Mouse (Mus musculus) heart, postnatal 0 days (tissue): ENCODE measurements around the gene Zfp148. TPM values are rescaled to one million over a fixed set of nuclear protein-coding genes. Genes with fewer than 3 reads are reported as not detected.

Experiments used
- ATAC-seq: fragments of 200-750 bp; cut with Nextera tagmentation; 2 replicates; pipeline ENCODE4 v1.8.0; 2017; ENCODE audit warnings: low read depth, moderate number of reproducible peaks, moderate library complexity; ENCODE audit not compliant: insufficient read depth
- DNase-seq: peaks from one replicate; pipeline ENCODE4 v3.0.0-alpha.2; 2016; ENCODE audit warnings: low spot score
- H3K27ac ChIP-seq: fragments of 300-500 bp; sonication (generic); 2 replicates; pipeline ENCODE4 v1.5.1; 2014; ENCODE audit warnings: low read depth, mild to moderate bottlenecking
- H3K27me3 ChIP-seq: fragments of 300-500 bp; sonication (generic); 2 replicates; pipeline ENCODE4 v1.6.1; 2014; ENCODE audit warnings: low read length, mixed read lengths; ENCODE audit not compliant: control insufficient read depth, insufficient read depth
- H3K36me3 ChIP-seq: fragments of 300-500 bp; sonication (generic); replicated peaks from 2 replicates; pipeline ENCODE4 v1.6.1; 2014; ENCODE audit warnings: low read length, mixed read lengths; ENCODE audit not compliant: control insufficient read depth, insufficient read depth
- H3K4me1 ChIP-seq: fragments of 300-500 bp; sonication (generic); 2 replicates; pipeline ENCODE4 v1.6.1; 2014; ENCODE audit warnings: antibody characterized with exemption; ENCODE audit not compliant: control insufficient read depth, insufficient read depth
- H3K4me2 ChIP-seq: fragments of 300-500 bp; sonication (generic); 2 replicates; pipeline ENCODE4 v1.6.1; 2014; ENCODE audit warnings: low read depth, mild to moderate bottlenecking, low read length, moderate library complexity
- H3K4me3 ChIP-seq: fragments of 300-500 bp; sonication (generic); 2 replicates; pipeline ENCODE4 v1.5.1; 2014; ENCODE audit warnings: low read depth, low read length
- H3K9ac ChIP-seq: fragments of 300-500 bp; sonication (generic); replicated peaks from 2 replicates; pipeline ENCODE4 v1.6.1; 2014; ENCODE audit warnings: low read depth, low read length, mixed read lengths
- H3K9me3 ChIP-seq: fragments of 300-500 bp; sonication (generic); replicated peaks from 2 replicates; pipeline ENCODE4 v1.6.1; 2016; ENCODE audit warnings: low read length; ENCODE audit not compliant: control insufficient read depth
- CTCF ChIP-seq: IDR thresholded peaks from 2 replicates; pipeline ENCODE4 v1.5.1; 2016; ENCODE audit warnings: antibody characterized with exemption, control low read depth, low read depth
- EP300 ChIP-seq: IDR thresholded peaks from 2 replicates; pipeline ENCODE4 v1.6.1; 2016; ENCODE audit warnings: antibody characterized with exemption, low read depth
- WGBS: fragments of 180-500 bp; shearing (Covaris S2); extraction: QIAGEN DNeasy Blood & Tissue Kit; methylation state at CpG from one replicate; pipeline ENCODE4 v1.1.7; 2014; 5-methylcytosine and 5-hydroxymethylcytosine counted together
- polyA plus RNA-seq: library from polyadenylated mRNA; unstranded; fragments of >200 nt; fragmentation: Nextera tagmentation; extraction: Ambion mirVana; gene quantifications from 2 replicates; pipeline ENCODE4 v1.2.1, GENCODE M21; 2015
- total RNA-seq: library from RNA; depleted of rRNA; stranded (reverse); fragments of >200 nt; gene quantifications from 2 replicates; pipeline ENCODE4 v1.2.3, GENCODE M21; 2014; ENCODE audit warnings: low replicate concordance

Gene Zfp148
- total and polyA plus RNA-seq, 2 experiments from 2014 or later = 20.7 to 30.3 TPM

- no peak overlapping the region for H3K4me2 ChIP-seq
- H3K27ac ChIP-seq = no peak overlapping the region
- H3K27me3 ChIP-seq = no peaks in the 10 kb centered on the region
- peaks cover 27% of the 10 kb centered on the region for H3K4me1 ChIP-seq
- no peaks in the 10 kb centered on the region for H3K36me3 ChIP-seq
- H3K9ac ChIP-seq = no peak overlapping the region
- DNase-seq (no peak), ATAC-seq (no peak)
- WGBS = 80% methylated on average over 2 of the region's 2 CpGs
- TF ChIP-seq EP300 (no peak), CTCF (no peak)
- H3K4me3 ChIP-seq = no peak overlapping the region
- no peaks in the 10 kb centered on the region for H3K9me3 ChIP-seq
These were observed 29.5 kb downstream of the Zfp148 start for GRCm38 (mm10) chr16:33410151-33410550.

- WGBS = 89% methylated on average over 1 of the region's 1 CpGs
- ATAC-seq = no peak
- no peaks in the 10 kb centered on the region for H3K9me3 ChIP-seq
These were observed 30.0 kb downstream of the Zfp148 start for GRCm38 (mm10) chr16:33410605-33411004.

GRCm38 (mm10) chr16:33414191-33414590 is 33.6 kb downstream of the Zfp148 start:
- DNase-seq (peak; percentile 65), ATAC-seq (peak; percentile 83)
- Histone ChIP-seq H3K36me3 (no peaks in the 10 kb centered on the region), H3K9me3 (no peaks in the 10 kb centered on the region), H3K9ac (peak overlapping the region; percentile 8; the same call in 1 of the 2 replicates), H3K4me1 (peaks cover 40% of the 10 kb centered on the region), H3K27me3 (no peaks in the 10 kb centered on the region), H3K4me2 (peak overlapping the region; percentile 14), H3K4me3 (no peak overlapping the region), H3K27ac (peak overlapping the region; percentile 73)
- 33% methylated on average over 5 of the region's 5 CpGs for WGBS
- TF ChIP-seq EP300 (0 out of 2 replicates have a peak, but pooled peaks have one; percentile 31), CTCF (no peak)

More at GRCm38 (mm10) chr16:33410605-33411004, 30.0 kb downstream of the Zfp148 start:
- TF ChIP-seq EP300 (no peak), CTCF (no peak)
- Histone ChIP-seq H3K4me3 (no peak overlapping the region), H3K36me3 (no peaks in the 10 kb centered on the region), H3K27me3 (no peaks in the 10 kb centered on the region), H3K9ac (no peak overlapping the region), H3K4me2 (no peak overlapping the region), H3K27ac (peak overlapping the region; percentile 1; the same call in 1 of the 2 replicates), H3K4me1 (peaks cover 30% of the 10 kb centered on the region)
- no peak for DNase-seq

GRCm38 (mm10) chr16:33415607-33416006 is 35.0 kb downstream of the Zfp148 start:
- Histone ChIP-seq H3K4me1 (peaks cover 40% of the 10 kb centered on the region), H3K9ac (no peak overlapping the region), H3K9me3 (no peaks in the 10 kb centered on the region), H3K4me3 (no peak overlapping the region), H3K36me3 (no peaks in the 10 kb centered on the region), H3K4me2 (no peak overlapping the region), H3K27ac (peak overlapping the region; percentile 46), H3K27me3 (no peaks in the 10 kb centered on the region)
- ATAC-seq (no peak), DNase-seq (no peak)
- TF ChIP-seq CTCF (no peak), EP300 (no peak)
- 74% methylated on average over 5 of the region's 5 CpGs for WGBS

GRCm38 (mm10) chr16:33428327-33428726 is 47.7 kb downstream of the Zfp148 start:
- Histone ChIP-seq H3K27me3 (no peaks in the 10 kb centered on the region), H3K9ac (no peak overlapping the region), H3K4me3 (no peak overlapping the region), H3K27ac (no peak overlapping the region), H3K36me3 (peaks cover 30% of the 10 kb centered on the region), H3K9me3 (no peaks in the 10 kb centered on the region), H3K4me2 (no peak overlapping the region), H3K4me1 (no peaks in the 10 kb centered on the region)
- DNase-seq (no peak), ATAC-seq (no peak)
- 71% methylated on average over 3 of the region's 3 CpGs for WGBS
- TF ChIP-seq EP300 = no peak
- no peak for TF ChIP-seq CTCF

GRCm38 (mm10) chr16:33431660-33432059 is 51.0 kb downstream of the Zfp148 start:
- H3K36me3 ChIP-seq = peaks cover 32% of the 10 kb centered on the region
- 72% methylated on average over 2 of the region's 2 CpGs for WGBS
- H3K4me3 ChIP-seq = no peak overlapping the region
- H3K4me2 ChIP-seq = no peak overlapping the region
- H3K9me3 ChIP-seq = no peaks in the 10 kb centered on the region
- DNase-seq = no peak
- TF ChIP-seq CTCF = no peak
- TF ChIP-seq EP300 = no peak
- H3K27me3 ChIP-seq = no peaks in the 10 kb centered on the region
- H3K27ac ChIP-seq = no peak overlapping the region
- no peaks in the 10 kb centered on the region for H3K4me1 ChIP-seq
- no peak overlapping the region for H3K9ac ChIP-seq
- no peak for ATAC-seq
